Mouse (Mus musculus) G1E (cell line): ENCODE results near the gene Micall1. TPM values are rescaled to one million over a fixed set of nuclear protein-coding genes. Genes with fewer than 3 reads are reported as not detected.
A peak's percentile ranks its signal among the peaks of the same experiment; 100 is the strongest.

Experiments used
- ATAC-seq: 2 replicates; pipeline ENCODE4 v1.8.0; 2016; ENCODE audit warnings: mild to moderate bottlenecking; ENCODE audit not compliant: insufficient number of reproducible peaks, poor library complexity, low FRiP score, severe bottlenecking; ENCODE audit errors: extremely low read depth
- DNase-seq: peaks from one replicate; pipeline ENCODE4 v3.0.0; 2012; ENCODE audit warnings: low spot score
- H3K27me3 ChIP-seq: 2 replicates; pipeline ENCODE4 v1.6.1; 2012; ENCODE audit warnings: mild to moderate bottlenecking, low read length, inconsistent platforms; ENCODE audit not compliant: insufficient read depth
- H3K36me3 ChIP-seq: replicated peaks from 2 replicates; pipeline ENCODE3; 2012; ENCODE audit warnings: mild to moderate bottlenecking, inconsistent platforms
- H3K4me1 ChIP-seq: 2 replicates; pipeline ENCODE4 v1.6.1; 2012; ENCODE audit warnings: low read depth, low read length, inconsistent platforms, mixed read lengths; ENCODE audit not compliant: insufficient read depth
- H3K4me3 ChIP-seq: 2 replicates; pipeline ENCODE4 v1.5.1; 2012; ENCODE audit warnings: low read depth, mild to moderate bottlenecking, inconsistent platforms, low read length, moderate library complexity, mixed read lengths
- H3K9me3 ChIP-seq: replicated peaks from 2 replicates; pipeline ENCODE4 v1.6.1; 2012; ENCODE audit warnings: inconsistent platforms
- CTCF ChIP-seq: IDR thresholded peaks from 2 replicates; pipeline ENCODE4 v1.5.1; 2012; ENCODE audit warnings: low read depth, low read length, inconsistent platforms, mixed read lengths
- GATA1 ChIP-seq: IDR thresholded peaks from 2 replicates; pipeline ENCODE4 v1.6.1; 2012; ENCODE audit warnings: borderline replicate concordance, low read length, inconsistent platforms, mixed read lengths
- GATA2 ChIP-seq: IDR thresholded peaks from 2 replicates; pipeline ENCODE4 v1.6.1; 2012; ENCODE audit warnings: low read depth, low read length, inconsistent platforms, borderline replicate concordance
- POLR2AphosphoS5 ChIP-seq: IDR thresholded peaks from 2 replicates; pipeline ENCODE4 v1.6.1; 2012; ENCODE audit warnings: low read depth, low read length, inconsistent platforms; ENCODE audit not compliant: insufficient replicate concordance
- TAL1 ChIP-seq: conservative IDR thresholded peaks from 2 replicates; pipeline ENCODE4 v1.6.1; 2012; ENCODE audit warnings: low read depth, low read length, inconsistent platforms, mixed read lengths
- polyA plus RNA-seq: library from polyadenylated mRNA; stranded (reverse); fragments of >175 nt; gene quantifications from 2 replicates; pipeline ENCODE4 v1.2.3, GENCODE M21; 2012
- total RNA-seq, 2 experiments: library from RNA; stranded (forward) in 1 of 2; stranded (reverse) in 1 of 2; fragments of 200-1000 nt in 1 of 2; fragments of >200 nt in 1 of 2; fragmentation: Nextera tagmentation in 1 of 2; gene quantifications; 2 replicates each; pipeline ENCODE4 v1.2.3; 2014 to 2017

Micall1 gene
- total and polyA plus RNA-seq, 3 experiments = 4.5 to 19.9 (median 11.5) TPM

DNA sequence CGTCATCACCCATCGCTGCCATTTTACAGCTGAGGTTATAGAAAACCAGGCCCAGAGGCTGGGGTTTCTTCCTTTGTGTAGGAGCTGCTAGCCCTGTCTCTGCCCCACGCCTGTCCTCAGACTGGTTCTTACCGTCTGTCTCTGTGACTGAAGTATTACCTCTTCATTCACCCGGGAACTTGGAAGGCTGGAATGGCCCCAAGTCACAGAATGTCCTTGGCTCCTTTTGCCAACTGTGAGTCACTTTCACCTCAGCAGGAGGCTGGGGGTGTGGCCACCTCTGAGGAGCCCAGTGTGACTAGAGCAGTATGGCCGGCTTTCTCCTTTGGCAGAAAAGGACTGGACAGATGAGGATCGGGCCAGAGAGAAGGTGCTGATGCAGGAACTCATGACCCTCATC is 22.7 kb downstream of the Micall1 start:
- peaks cover 67% of the 10 kb centered on the region for H3K36me3 ChIP-seq
- H3K4me1 ChIP-seq = 0 out of 2 replicates have a peak, but pooled peaks cover 2% of the 10 kb centered on the region
- DNase-seq (no peak), ATAC-seq (no peak)
- H3K27me3 ChIP-seq = peaks cover 19% of the 10 kb centered on the region
- TF ChIP-seq CTCF (no peak), POLR2AphosphoS5 (no peak), GATA2 (no peak), GATA1 (no peak), TAL1 (no peak)
- H3K4me3 ChIP-seq = no peak overlapping the region
- peaks cover 5% of the 10 kb centered on the region for H3K9me3 ChIP-seq

DNA sequence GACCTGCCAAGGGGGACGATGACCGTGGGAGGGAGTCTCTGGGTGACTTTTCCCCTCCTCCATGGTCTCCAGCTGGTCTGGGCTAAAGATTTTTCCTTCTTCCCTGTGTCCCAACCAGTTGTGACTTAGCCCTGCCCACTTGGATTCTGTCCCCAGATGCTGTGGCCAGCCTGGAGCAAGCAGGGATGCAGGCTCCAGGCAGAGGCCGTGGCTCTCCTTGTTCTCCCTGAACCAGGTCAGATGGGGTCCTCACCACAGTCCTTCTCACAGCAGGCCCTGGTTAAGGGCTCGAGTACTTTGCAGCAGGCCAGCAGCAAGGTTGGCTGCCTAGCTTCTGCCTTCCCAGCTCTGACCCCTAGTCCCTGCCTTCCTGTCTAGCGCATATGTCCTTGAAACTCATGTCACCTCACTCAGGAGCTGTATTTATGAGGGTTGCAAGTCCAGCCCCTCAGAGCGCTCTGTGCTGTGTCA is 24.5 kb downstream of the Micall1 start:
- Histone ChIP-seq H3K36me3 (peaks cover 49% of the 10 kb centered on the region), H3K27me3 (peaks cover 28% of the 10 kb centered on the region), H3K4me1 (no peaks in the 10 kb centered on the region), H3K9me3 (peaks cover 2% of the 10 kb centered on the region), H3K4me3 (no peak overlapping the region)
- ATAC-seq (no peak), DNase-seq (no peak)
- TF ChIP-seq GATA2 (no peak), TAL1 (no peak), POLR2AphosphoS5 (no peak), GATA1 (no peak), CTCF (no peak)

DNA sequence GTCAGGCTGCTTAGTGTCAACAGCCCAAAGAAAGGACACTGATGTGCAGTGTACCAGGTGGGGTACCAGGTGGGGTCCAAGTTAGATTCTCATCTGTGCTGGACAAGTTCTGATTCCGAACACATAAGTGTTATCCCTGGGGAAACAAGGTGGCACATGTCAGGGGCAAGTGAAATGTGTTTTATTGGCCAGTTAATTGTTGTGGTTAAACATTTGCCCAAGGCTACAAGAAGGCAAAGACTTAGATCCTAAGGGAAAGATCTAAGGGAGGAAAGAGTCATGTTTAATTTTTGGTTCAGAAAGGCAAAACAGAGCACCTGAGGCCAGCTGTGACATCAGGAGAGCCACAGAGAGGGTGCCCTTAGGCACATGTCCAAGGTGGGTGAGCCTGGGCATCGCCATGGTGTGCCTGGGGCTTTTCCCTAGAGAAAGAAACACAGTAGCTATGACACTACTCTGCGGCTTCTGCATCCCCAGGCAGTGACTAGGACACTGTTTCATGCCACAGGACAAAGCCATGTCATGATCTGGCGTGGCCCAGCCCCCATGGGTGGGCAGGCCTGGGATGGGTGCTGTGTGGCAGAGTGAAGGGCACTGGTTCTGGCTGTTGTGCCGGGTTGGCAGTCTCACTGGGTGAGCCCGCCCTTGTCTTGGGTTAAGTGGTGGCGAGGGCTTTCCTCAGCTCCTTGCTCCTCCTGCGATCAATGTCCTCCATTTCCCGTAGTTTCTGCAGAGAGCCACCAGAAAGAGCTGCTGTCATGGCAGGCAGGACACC is 26.0 kb downstream of the Micall1 start:
- Histone ChIP-seq H3K9me3 (no peaks in the 10 kb centered on the region), H3K27me3 (peaks cover 28% of the 10 kb centered on the region), H3K36me3 (peaks cover 41% of the 10 kb centered on the region), H3K4me1 (peaks cover under 1% of the 10 kb centered on the region), H3K4me3 (no peak overlapping the region)
- no peak for TF ChIP-seq POLR2AphosphoS5
- ATAC-seq (no peak), DNase-seq (no peak)

- no peaks in the 10 kb centered on the region for H3K9me3 ChIP-seq
Observed at GRCm38 (mm10) chr15:79135332-79135731, 26.6 kb downstream of the Micall1 start.

GRCm38 (mm10) chr15:79135783-79136575 is 27.3 kb downstream of the Micall1 start:
- H3K27me3 ChIP-seq = peaks cover 26% of the 10 kb centered on the region
- peaks cover 28% of the 10 kb centered on the region for H3K36me3 ChIP-seq
- ATAC-seq (no peak), DNase-seq (no peak)
- H3K4me3 ChIP-seq = no peak overlapping the region
- peaks cover 12% of the 10 kb centered on the region for H3K4me1 ChIP-seq
- no peaks in the 10 kb centered on the region for H3K9me3 ChIP-seq
- no peak for TF ChIP-seq CTCF
- TF ChIP-seq POLR2AphosphoS5 = no peak
- TF ChIP-seq GATA2 = no peak
- TF ChIP-seq TAL1 = no peak
- no peak for TF ChIP-seq GATA1

More at GRCm38 (mm10) chr15:79135332-79135731, 26.6 kb downstream of the Micall1 start:
- ATAC-seq (no peak), DNase-seq (no peak)
- Histone ChIP-seq H3K27me3 (peaks cover 28% of the 10 kb centered on the region), H3K36me3 (peaks cover 35% of the 10 kb centered on the region), H3K4me1 (peaks cover 6% of the 10 kb centered on the region), H3K4me3 (no peak overlapping the region)
- no peak for TF ChIP-seq CTCF
- TF ChIP-seq TAL1 = no peak
- TF ChIP-seq GATA2 = no peak
- TF ChIP-seq POLR2AphosphoS5 = no peak
- no peak for TF ChIP-seq GATA1

DNA sequence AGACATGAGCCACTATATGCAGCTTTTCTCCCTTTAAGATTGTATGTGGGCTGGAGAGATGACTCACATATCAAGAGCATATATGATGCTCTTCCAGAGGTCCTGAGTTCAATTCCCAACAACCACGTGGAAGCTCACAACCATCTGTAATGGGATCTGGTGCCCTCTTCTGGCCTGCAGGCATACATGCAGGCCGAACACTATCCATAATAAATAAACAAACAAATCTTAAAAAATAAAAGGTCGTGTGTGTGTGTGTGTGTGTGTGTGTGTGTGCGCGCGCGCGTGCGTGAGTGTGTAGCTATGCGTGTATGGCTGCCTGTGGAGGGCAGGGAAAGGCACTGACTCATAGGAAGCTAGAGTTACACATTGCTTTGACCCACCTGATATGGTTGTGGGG is 30.9 kb downstream of the Micall1 start:
- ATAC-seq = no peak
- H3K4me3 ChIP-seq = no peak overlapping the region

More for the DNA sequence above, 30.9 kb downstream of the Micall1 start:
- Histone ChIP-seq H3K4me1 (peaks cover 38% of the 10 kb centered on the region), H3K36me3 (peaks cover 19% of the 10 kb centered on the region), H3K9me3 (no peaks in the 10 kb centered on the region), H3K27me3 (peaks cover 25% of the 10 kb centered on the region)
- no peak for TF ChIP-seq TAL1
- TF ChIP-seq CTCF = peak; percentile 37
- no peak for DNase-seq
